Mouse (Mus musculus) embryonic facial prominence, embryonic 10.5 days (tissue): ENCODE measurements around the gene Nus1. TPM values are rescaled to one million over a fixed set of nuclear protein-coding genes. Genes with fewer than 3 reads are reported as not detected.

Source experiments
- DNase-seq: peaks from one replicate; pipeline ENCODE4 v3.0.0-alpha.2; 2017; ENCODE audit warnings: low spot score
- H3K27ac ChIP-seq: fragments of 300-500 bp; sonication (generic); replicated peaks from 2 replicates; pipeline ENCODE4 v1.5.1; 2016; ENCODE audit warnings: mild to moderate bottlenecking
- H3K27me3 ChIP-seq: fragments of 300-500 bp; sonication (generic); replicated peaks from 2 replicates; pipeline ENCODE4 v1.6.1; 2016; ENCODE audit warnings: low read depth, mild to moderate bottlenecking; ENCODE audit not compliant: poor library complexity, severe bottlenecking
- H3K36me3 ChIP-seq: fragments of 300-500 bp; sonication (generic); replicated peaks from 2 replicates; pipeline ENCODE4 v1.6.1; 2016; ENCODE audit warnings: mild to moderate bottlenecking, moderate library complexity
- H3K4me1 ChIP-seq: fragments of 300-500 bp; sonication (generic); 2 replicates; pipeline ENCODE4 v1.6.1; 2016
- H3K4me3 ChIP-seq: fragments of 300-500 bp; sonication (generic); 2 replicates; pipeline ENCODE4 v1.5.1; 2016; ENCODE audit warnings: mild to moderate bottlenecking, moderate library complexity
- H3K9me3 ChIP-seq: fragments of 300-500 bp; sonication (generic); 2 replicates; pipeline ENCODE4 v1.6.1; 2016; ENCODE audit warnings: mild to moderate bottlenecking
- WGBS: fragments of 180-500 bp; shearing (Covaris S2); methylation state at CpG from one replicate; pipeline ENCODE4 v1.1.7; 2016; 5-methylcytosine and 5-hydroxymethylcytosine counted together
- polyA plus RNA-seq: library from polyadenylated mRNA; unstranded; fragments of >200 nt; fragmentation: Nextera tagmentation; extraction: Ambion mirVana; gene quantifications from 2 replicates; pipeline ENCODE4 v1.2.1, GENCODE M21; 2016

Nus1 gene
- polyA plus RNA-seq, 1 experiment from 2014 or later = 13.3 TPM

DNA sequence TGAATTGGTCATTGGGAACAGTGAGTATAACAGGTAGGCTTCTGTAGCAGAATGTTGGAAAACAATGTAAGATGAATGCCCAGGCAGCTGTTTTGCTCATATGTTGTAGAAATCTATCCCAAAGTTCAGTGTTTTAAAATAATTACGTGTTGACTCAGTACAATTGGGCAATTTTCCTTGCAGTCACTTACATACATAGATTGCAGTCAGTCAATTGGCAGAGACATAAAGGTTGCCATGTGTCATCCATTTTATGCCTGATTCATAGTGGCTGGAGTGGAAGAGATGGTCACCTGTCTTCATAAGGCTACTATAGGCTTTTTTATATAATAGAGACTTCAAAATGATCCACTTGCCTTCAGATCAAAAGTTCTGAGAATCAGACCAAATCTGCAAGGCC is 3.2 kb downstream of the Nus1 start:
- H3K4me3 ChIP-seq = no peak overlapping the region

GRCm38 (mm10) chr10:52421716-52422115 is 4.4 kb downstream of the Nus1 start:
- 93% methylated on average over 6 of the region's 6 CpGs for WGBS
- Histone ChIP-seq H3K9me3 (no peaks in the 10 kb centered on the region), H3K4me3 (no peak overlapping the region), H3K36me3 (0 out of 2 replicates have a peak, but pooled peaks cover 15% of the 10 kb centered on the region), H3K27me3 (no peaks in the 10 kb centered on the region), H3K27ac (no peak overlapping the region), H3K4me1 (peaks cover 14% of the 10 kb centered on the region)
- DNase-seq = no peak

More for the DNA sequence above, 3.2 kb downstream of the Nus1 start:
- no peaks in the 10 kb centered on the region for H3K27me3 ChIP-seq
- H3K4me1 ChIP-seq = peaks cover 16% of the 10 kb centered on the region
- DNase-seq = no peak
- H3K36me3 ChIP-seq = 0 out of 2 replicates have a peak, but pooled peaks cover 15% of the 10 kb centered on the region
- H3K27ac ChIP-seq = no peak overlapping the region
- 92% methylated on average over 1 of the region's 1 CpGs for WGBS
- no peaks in the 10 kb centered on the region for H3K9me3 ChIP-seq

GRCm38 (mm10) chr10:52423097-52423496 is 5.8 kb downstream of the Nus1 start:
- WGBS = 86% methylated on average over 2 of the region's 2 CpGs
- Histone ChIP-seq H3K9me3 (no peaks in the 10 kb centered on the region), H3K36me3 (0 out of 2 replicates have a peak, but pooled peaks cover 15% of the 10 kb centered on the region), H3K27ac (no peak overlapping the region), H3K27me3 (no peaks in the 10 kb centered on the region), H3K4me3 (no peak overlapping the region), H3K4me1 (peaks cover 16% of the 10 kb centered on the region)
- DNase-seq = no peak

DNA sequence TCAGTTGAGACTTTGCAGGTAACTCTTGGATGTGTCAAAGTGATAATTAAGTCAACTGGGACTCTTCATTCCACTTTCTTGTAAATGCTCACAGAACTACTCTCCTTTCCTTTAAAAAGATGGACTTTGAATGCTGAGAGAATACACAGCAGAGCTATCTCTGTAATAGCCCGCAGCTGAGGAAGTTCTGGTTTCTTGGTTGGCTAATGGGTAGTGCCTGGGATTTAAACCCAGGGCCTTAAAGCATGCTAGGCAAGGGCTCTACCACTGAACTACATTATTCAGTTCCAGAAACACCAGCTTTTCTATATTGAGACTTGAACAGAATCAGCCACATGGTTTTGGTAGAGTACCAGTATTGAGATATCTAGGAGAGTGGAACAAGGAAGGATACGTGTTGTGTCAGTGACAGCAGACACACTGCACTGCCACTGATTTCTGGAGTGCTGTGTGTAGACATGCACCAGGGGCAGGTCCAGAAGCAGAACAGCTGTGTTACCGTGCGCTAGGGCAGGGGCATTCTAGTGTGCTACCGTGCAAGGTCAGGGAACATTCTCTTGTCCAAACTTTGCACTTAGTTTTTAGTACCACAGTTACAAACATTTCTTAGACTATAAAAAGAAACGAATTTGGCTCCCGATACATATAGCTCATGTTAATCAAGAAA is 9.1 kb downstream of the Nus1 start:
- peaks cover 27% of the 10 kb centered on the region for H3K36me3 ChIP-seq
- H3K27me3 ChIP-seq = no peaks in the 10 kb centered on the region
- no peak overlapping the region for H3K27ac ChIP-seq
- no peak for DNase-seq
- 0 out of 2 replicates have a peak, but pooled peaks cover 4% of the 10 kb centered on the region for H3K4me1 ChIP-seq
- H3K4me3 ChIP-seq = no peak overlapping the region
- no peaks in the 10 kb centered on the region for H3K9me3 ChIP-seq
- WGBS = 91% methylated on average over 7 of the region's 7 CpGs

GRCm38 (mm10) chr10:52427634-52428415 is 10.5 kb downstream of the Nus1 start:
- no peak for DNase-seq
- 52% methylated on average over 2 of the region's 2 CpGs for WGBS
- H3K4me1 ChIP-seq = 0 out of 2 replicates have a peak, but pooled peaks cover 4% of the 10 kb centered on the region

DNA sequence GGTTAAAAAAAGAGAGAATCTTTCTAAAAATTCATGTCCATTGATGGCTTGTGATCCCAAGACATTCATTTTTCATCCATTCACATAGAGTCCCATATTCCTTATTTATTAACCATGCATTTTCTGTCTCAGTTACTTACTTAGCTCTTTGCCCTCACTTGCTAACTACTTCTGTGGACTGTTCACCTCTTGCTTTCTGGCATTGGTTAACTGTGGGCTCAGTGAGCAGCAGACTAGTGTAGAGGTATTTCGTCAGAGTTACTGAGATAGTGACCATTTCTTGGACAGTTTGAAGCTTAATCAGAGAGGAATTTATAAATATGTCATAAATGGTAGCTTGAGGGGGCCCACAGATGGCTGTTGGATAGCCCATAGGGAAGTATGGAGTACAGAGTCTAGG is 13.6 kb downstream of the Nus1 start:
- H3K27ac ChIP-seq = no peak overlapping the region
- no peak for DNase-seq
- peaks cover 66% of the 10 kb centered on the region for H3K36me3 ChIP-seq
- no peaks in the 10 kb centered on the region for H3K27me3 ChIP-seq
- H3K9me3 ChIP-seq = no peaks in the 10 kb centered on the region
- WGBS = 95% methylated on average over 1 of the region's 1 CpGs
- H3K4me3 ChIP-seq = no peak overlapping the region
- H3K4me1 ChIP-seq = 0 out of 2 replicates have a peak, but pooled peaks cover 4% of the 10 kb centered on the region

More at GRCm38 (mm10) chr10:52427634-52428415, 10.5 kb downstream of the Nus1 start:
- H3K36me3 ChIP-seq = peaks cover 38% of the 10 kb centered on the region
- no peak overlapping the region for H3K27ac ChIP-seq
- no peaks in the 10 kb centered on the region for H3K27me3 ChIP-seq
- no peak overlapping the region for H3K4me3 ChIP-seq
- no peaks in the 10 kb centered on the region for H3K9me3 ChIP-seq

DNA sequence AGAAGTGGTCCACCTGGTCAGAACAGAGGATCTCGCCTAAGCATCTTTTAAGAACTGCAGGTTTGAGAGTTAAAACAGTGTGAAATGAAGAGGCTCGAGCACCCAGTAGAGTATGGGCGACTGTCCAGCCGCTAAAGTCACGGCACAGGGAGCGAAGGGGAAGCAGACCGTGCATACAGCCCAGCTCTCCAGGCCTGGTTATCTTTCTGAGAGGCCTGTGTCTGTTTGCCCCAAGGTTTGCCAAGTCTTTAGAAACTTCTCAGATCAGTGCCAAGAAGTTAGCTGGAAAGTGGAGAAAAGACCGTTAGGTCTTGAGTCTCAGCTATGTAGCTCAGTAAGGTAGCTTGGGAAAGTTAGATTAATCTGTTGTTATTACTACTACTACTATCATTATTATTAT is 17.5 kb downstream of the Nus1 start:
- DNase-seq = no peak
- H3K9me3 ChIP-seq = no peaks in the 10 kb centered on the region
- H3K27ac ChIP-seq = no peak overlapping the region
- H3K27me3 ChIP-seq = no peaks in the 10 kb centered on the region
- no peak overlapping the region for H3K4me3 ChIP-seq
- H3K36me3 ChIP-seq = peaks cover 95% of the 10 kb centered on the region
- 92% methylated on average over 8 of the region's 8 CpGs for WGBS
- H3K4me1 ChIP-seq = no peaks in the 10 kb centered on the region

DNA sequence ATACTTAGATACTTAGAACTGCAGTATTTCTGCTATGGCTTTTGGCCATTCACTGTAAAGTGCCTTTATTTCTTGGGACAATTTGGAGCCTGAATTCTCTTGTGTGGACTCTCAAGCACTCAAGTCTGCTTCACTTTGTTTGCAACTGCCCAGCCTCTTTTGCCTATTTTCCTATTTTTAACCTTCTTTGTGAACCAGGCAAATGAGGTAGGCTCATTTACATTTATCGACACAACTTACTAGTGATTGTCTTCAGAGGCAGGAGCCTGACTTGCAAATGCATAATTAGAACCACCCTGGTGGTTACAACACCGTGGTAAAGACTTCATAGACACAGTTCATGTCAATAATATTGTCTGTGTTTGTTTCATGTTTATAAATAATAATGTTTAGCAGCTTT is 43.3 kb downstream of the Nus1 start:
- H3K36me3 ChIP-seq = no peaks in the 10 kb centered on the region
- no peak overlapping the region for H3K27ac ChIP-seq
- H3K27me3 ChIP-seq = no peaks in the 10 kb centered on the region
- WGBS = 70% methylated on average over 2 of the region's 2 CpGs
- no peaks in the 10 kb centered on the region for H3K4me1 ChIP-seq
- H3K4me3 ChIP-seq = no peak overlapping the region
- H3K9me3 ChIP-seq = no peaks in the 10 kb centered on the region
- DNase-seq = no peak

GRCm38 (mm10) chr10:52463941-52464739 is 46.8 kb downstream of the Nus1 start:
- WGBS = 64% methylated on average over 7 of the region's 7 CpGs

GRCm38 (mm10) chr10:52471520-52471919 is 54.2 kb downstream of the Nus1 start:
- Histone ChIP-seq H3K9me3 (no peaks in the 10 kb centered on the region), H3K27ac (no peak overlapping the region), H3K36me3 (no peaks in the 10 kb centered on the region), H3K27me3 (no peaks in the 10 kb centered on the region), H3K4me3 (no peak overlapping the region), H3K4me1 (no peaks in the 10 kb centered on the region)
- no peak for DNase-seq
- WGBS = 85% methylated on average over 4 of the region's 4 CpGs

More at GRCm38 (mm10) chr10:52463941-52464739, 46.8 kb downstream of the Nus1 start:
- Histone ChIP-seq H3K4me1 (no peaks in the 10 kb centered on the region), H3K36me3 (no peaks in the 10 kb centered on the region), H3K9me3 (no peaks in the 10 kb centered on the region), H3K27me3 (no peaks in the 10 kb centered on the region), H3K4me3 (no peak overlapping the region), H3K27ac (no peak overlapping the region)
- no peak for DNase-seq
